Mouse (Mus musculus) heart, embryonic 16.5 days (tissue): ENCODE data around the gene Cabp4. TPM values are rescaled to one million over a fixed set of nuclear protein-coding genes. Genes with fewer than 3 reads are reported as not detected.

Experiments
- ATAC-seq: fragments of 200-750 bp; cut with Nextera tagmentation; replicated peaks from 2 replicates; pipeline ENCODE4 v1.8.0; 2017; ENCODE audit warnings: moderate number of reproducible peaks; ENCODE audit not compliant: insufficient read depth, low FRiP score; ENCODE audit errors: extremely low read depth
- H3K27ac ChIP-seq: fragments of 300-500 bp; sonication (generic); 2 replicates; pipeline ENCODE4 v1.5.1; 2014; ENCODE audit warnings: mild to moderate bottlenecking, low read length, control low read depth, moderate library complexity
- H3K27me3 ChIP-seq: fragments of 300-500 bp; sonication (generic); 2 replicates; pipeline ENCODE4 v1.6.1; 2014; ENCODE audit warnings: low read length, mixed read lengths; ENCODE audit not compliant: control insufficient read depth, insufficient read depth
- H3K36me3 ChIP-seq: fragments of 300-500 bp; sonication (generic); 2 replicates; pipeline ENCODE4 v1.6.1; 2014; ENCODE audit not compliant: control insufficient read depth, insufficient read depth
- H3K4me1 ChIP-seq: fragments of 300-500 bp; sonication (generic); 2 replicates; pipeline ENCODE4 v1.6.1; 2014; ENCODE audit warnings: low read length, mixed read lengths; ENCODE audit not compliant: control insufficient read depth, insufficient read depth
- H3K4me2 ChIP-seq: fragments of 300-500 bp; sonication (generic); 2 replicates; pipeline ENCODE4 v1.6.1; 2014; ENCODE audit warnings: low read depth, mild to moderate bottlenecking, control low read depth, low read length
- H3K4me3 ChIP-seq: fragments of 300-500 bp; sonication (generic); 2 replicates; pipeline ENCODE4 v1.5.1; 2014; ENCODE audit warnings: mild to moderate bottlenecking, control low read depth, low read length
- H3K9ac ChIP-seq: fragments of 300-500 bp; sonication (generic); 2 replicates; pipeline ENCODE4 v1.6.1; 2014; ENCODE audit warnings: low read length, control low read depth
- H3K9me3 ChIP-seq: fragments of 300-500 bp; sonication (generic); replicated peaks from 2 replicates; pipeline ENCODE4 v1.6.1; 2016; ENCODE audit warnings: low read length; ENCODE audit not compliant: control insufficient read depth
- WGBS: fragments of 180-500 bp; shearing (Covaris S2); extraction: QIAGEN DNeasy Blood & Tissue Kit; methylation state at CpG from one replicate; pipeline ENCODE4 v1.1.7; 2014; 5-methylcytosine and 5-hydroxymethylcytosine counted together
- polyA plus RNA-seq: library from polyadenylated mRNA; unstranded; fragments of >200 nt; fragmentation: Nextera tagmentation; extraction: Ambion mirVana; gene quantifications from 2 replicates; pipeline ENCODE4 v1.2.1, GENCODE M21; 2015

Gene Cabp4
- polyA plus RNA-seq, 1 experiment from 2014 or later: not detected

- H3K4me3 ChIP-seq: no peak overlapping the region
- H3K4me1 ChIP-seq: peaks cover 11% of the 10 kb centered on the region
- H3K36me3 ChIP-seq: peaks cover 2% of the 10 kb centered on the region
- H3K27me3 ChIP-seq: peaks cover 20% of the 10 kb centered on the region; the same call in 1 of the 2 replicates
- H3K9ac ChIP-seq: no peak overlapping the region
- 90% methylated on average over 16 of the region's 16 CpGs for WGBS
- H3K9me3 ChIP-seq: no peaks in the 10 kb centered on the region
- no peak for ATAC-seq
- H3K27ac ChIP-seq: no peak overlapping the region
- H3K4me2 ChIP-seq: no peak overlapping the region
These were observed 39.1 kb downstream of the Cabp4 start for GRCm38 (mm10) chr19:4104675-4105194.

- ATAC-seq: no peak
- no peak overlapping the region for H3K27ac ChIP-seq
- WGBS: 60% methylated on average over 3 of the region's 3 CpGs
- H3K9ac ChIP-seq: no peak overlapping the region
- H3K9me3 ChIP-seq: no peaks in the 10 kb centered on the region
- H3K4me3 ChIP-seq: no peak overlapping the region
- H3K27me3 ChIP-seq: peaks cover 20% of the 10 kb centered on the region; the same call in 1 of the 2 replicates
- no peak overlapping the region for H3K4me2 ChIP-seq
- H3K4me1 ChIP-seq: peaks cover 19% of the 10 kb centered on the region
- H3K36me3 ChIP-seq: peaks cover 2% of the 10 kb centered on the region
These were observed 40.0 kb downstream of the Cabp4 start for GRCm38 (mm10) chr19:4103792-4104191.

- no peak overlapping the region for H3K4me2 ChIP-seq
- H3K27me3 ChIP-seq: peaks cover 20% of the 10 kb centered on the region; the same call in 1 of the 2 replicates
- peaks cover 2% of the 10 kb centered on the region for H3K36me3 ChIP-seq
- H3K4me3 ChIP-seq: no peak overlapping the region
- no peaks in the 10 kb centered on the region for H3K9me3 ChIP-seq
- peaks cover 24% of the 10 kb centered on the region for H3K4me1 ChIP-seq
- H3K27ac ChIP-seq: no peak overlapping the region
- 93% methylated on average over 18 of the region's 18 CpGs for WGBS
- H3K9ac ChIP-seq: no peak overlapping the region
- no peak for ATAC-seq
These were observed 40.5 kb downstream of the Cabp4 start for GRCm38 (mm10) chr19:4103294-4103693.

GRCm38 (mm10) chr19:4102626-4103025 lies 41.2 kb downstream of the Cabp4 start:
- Histone ChIP-seq H3K4me2 (no peak overlapping the region), H3K27ac (no peak overlapping the region), H3K4me1 (peaks cover 29% of the 10 kb centered on the region), H3K9me3 (no peaks in the 10 kb centered on the region), H3K4me3 (no peak overlapping the region), H3K27me3 (peaks cover 20% of the 10 kb centered on the region; the same call in 1 of the 2 replicates), H3K9ac (no peak overlapping the region), H3K36me3 (peaks cover 2% of the 10 kb centered on the region)
- WGBS: 94% methylated on average over 12 of the region's 12 CpGs
- ATAC-seq: no peak

GRCm38 (mm10) chr19:4102049-4102448 lies 41.8 kb downstream of the Cabp4 start:
- Histone ChIP-seq H3K9me3 (no peaks in the 10 kb centered on the region), H3K4me2 (no peak overlapping the region), H3K4me1 (peaks cover 30% of the 10 kb centered on the region), H3K27ac (no peak overlapping the region), H3K36me3 (peaks cover 2% of the 10 kb centered on the region; the same call in 1 of the 2 replicates), H3K9ac (no peak overlapping the region), H3K4me3 (no peak overlapping the region), H3K27me3 (peaks cover 20% of the 10 kb centered on the region; the same call in 1 of the 2 replicates)
- ATAC-seq: no peak
- WGBS: 84% methylated on average over 2 of the region's 2 CpGs

- Histone ChIP-seq H3K27ac (no peak overlapping the region), H3K4me2 (no peak overlapping the region), H3K9ac (no peak overlapping the region), H3K4me1 (peaks cover 30% of the 10 kb centered on the region), H3K4me3 (no peak overlapping the region), H3K27me3 (peaks cover 20% of the 10 kb centered on the region; the same call in 1 of the 2 replicates), H3K36me3 (peaks cover 2% of the 10 kb centered on the region; the same call in 1 of the 2 replicates), H3K9me3 (no peaks in the 10 kb centered on the region)
- 83% methylated on average over 6 of the region's 6 CpGs for WGBS
- no peak for ATAC-seq
These were observed 42.4 kb downstream of the Cabp4 start for GRCm38 (mm10) chr19:4101466-4101865.

- H3K9ac ChIP-seq: peak overlapping the region; percentile 78
- no peaks in the 10 kb centered on the region for H3K9me3 ChIP-seq
- H3K36me3 ChIP-seq: peaks cover 2% of the 10 kb centered on the region; the same call in 1 of the 2 replicates
- WGBS: under 1% methylated on average over 50 of the region's 52 CpGs
- H3K4me3 ChIP-seq: peak overlapping the region; percentile 71
- ATAC-seq: no peak
- peak overlapping the region; percentile 92 for H3K4me2 ChIP-seq
- peaks cover 32% of the 10 kb centered on the region for H3K4me1 ChIP-seq
- H3K27me3 ChIP-seq: peaks cover 20% of the 10 kb centered on the region; the same call in 1 of the 2 replicates
- no peak overlapping the region for H3K27ac ChIP-seq
These were observed 43.0 kb downstream of the Cabp4 start for GRCm38 (mm10) chr19:4100718-4101261.

- Histone ChIP-seq H3K9ac (peak within 1 kb of the TSS; percentile 78), H3K27me3 (peaks cover 20% of the 10 kb centered on the region; the same call in 1 of the 2 replicates), H3K9me3 (no peaks in the 10 kb centered on the region), H3K27ac (peak within 1 kb of the TSS; percentile 49), H3K4me3 (peak within 1 kb of the TSS; percentile 71), H3K4me2 (peak within 1 kb of the TSS; percentile 92), H3K36me3 (peaks cover 2% of the 10 kb centered on the region; the same call in 1 of the 2 replicates), H3K4me1 (peaks cover 32% of the 10 kb centered on the region)
- WGBS: under 1% methylated on average over 52 of the region's 53 CpGs
- ATAC-seq: peak; percentile 8; the same call in 1 of the 2 replicates
These were observed 43.8 kb downstream of the Cabp4 start, which contains the start of gene Pitpnm1 for GRCm38 (mm10) chr19:4099837-4100717. Gene Pitpnm1, plus strand, starts transcription at chr19:4099998.
